Mouse (Mus musculus) MEL (cell line): ENCODE data around the gene Cntrl. TPM values are rescaled to one million over a fixed set of nuclear protein-coding genes. Genes with fewer than 3 reads are reported as not detected.

Source experiments
- DNase-seq: peaks from one replicate; pipeline ENCODE4 v3.0.0; 2011; ENCODE audit warnings: low read depth, low spot score
- H3K27ac ChIP-seq: 2 replicates; pipeline ENCODE4 v1.5.1; 2012; ENCODE audit warnings: low read depth, mild to moderate bottlenecking, control low read depth, low read length, moderate library complexity; ENCODE audit not compliant: control insufficient read depth
- H3K27me3 ChIP-seq, 2 experiments: fragments of 150-350 bp in 1 of 2; sonication (generic) in 1 of 2; 2 replicates each; pipeline ENCODE4 v1.6.1; 2012; ENCODE audit warnings: low read length in 2 of 2, mild to moderate bottlenecking in 2 of 2, improper control_type of control experiment in 1 of 2, moderate library complexity in 1 of 2; ENCODE audit not compliant: insufficient read depth in 2 of 2, control insufficient read depth in 1 of 2
- H3K36me3 ChIP-seq, 2 experiments: 2 replicates each; pipeline ENCODE4 v1.6.1; 2012 to 2014; ENCODE audit warnings: low read length in 2 of 2, improper control_type of control experiment in 1 of 2, inconsistent platforms in 1 of 2, mild to moderate bottlenecking in 1 of 2; ENCODE audit not compliant: insufficient read depth in 2 of 2, control insufficient read depth in 1 of 2
- H3K4me1 ChIP-seq, 2 experiments: fragments of 150-350 bp in 1 of 2; sonication (generic) in 1 of 2; 2 replicates each; pipeline ENCODE4 v1.6.1; 2012; ENCODE audit warnings: low read length in 2 of 2, improper control_type of control experiment in 1 of 2, mild to moderate bottlenecking in 1 of 2; ENCODE audit not compliant: insufficient read depth in 2 of 2, control insufficient read depth in 1 of 2
- H3K4me3 ChIP-seq, 2 experiments: fragments of 150-350 bp in 1 of 2; sonication (generic) in 1 of 2; 2 replicates each; pipeline ENCODE4 v1.5.1; 2012; ENCODE audit warnings: low read depth in 2 of 2, low read length in 2 of 2, mild to moderate bottlenecking in 2 of 2, moderate library complexity in 2 of 2, control low read depth in 1 of 2, improper control_type of control experiment in 1 of 2; ENCODE audit not compliant: control insufficient read depth in 1 of 2, insufficient read depth in 1 of 2
- H3K79me2 ChIP-seq: 2 replicates; pipeline ENCODE4 v1.6.1; 2012; ENCODE audit warnings: mild to moderate bottlenecking, low read length, moderate library complexity; ENCODE audit not compliant: control insufficient read depth, poor library complexity, insufficient read depth
- H3K9ac ChIP-seq: 2 replicates; pipeline ENCODE4 v1.6.1; 2012; ENCODE audit warnings: low read depth, mild to moderate bottlenecking, control low read depth, low read length, moderate library complexity; ENCODE audit not compliant: control insufficient read depth, poor library complexity, severe bottlenecking
- H3K9me3 ChIP-seq: fragments of 150-350 bp; sonication (generic); replicated peaks from 2 replicates; pipeline ENCODE4 v1.6.1; 2012; ENCODE audit warnings: mild to moderate bottlenecking, low read length, improper control_type of control experiment, moderate library complexity; ENCODE audit not compliant: insufficient read depth
- CHD1 ChIP-seq: IDR thresholded peaks from 2 replicates; pipeline ENCODE4 v1.6.1; 2012; ENCODE audit warnings: low read depth, mild to moderate bottlenecking, inconsistent platforms, low read length, improper control_type of control experiment
- CHD2 ChIP-seq: IDR thresholded peaks from 2 replicates; pipeline ENCODE4 v1.6.1; 2011; ENCODE audit warnings: low read length, improper control_type of control experiment
- E2F4 ChIP-seq: IDR thresholded peaks from 2 replicates; pipeline ENCODE4 v1.6.1; 2011; ENCODE audit warnings: low read depth, low read length, improper control_type of control experiment, borderline replicate concordance
- ELF1 ChIP-seq: IDR thresholded peaks from 2 replicates; pipeline ENCODE4 v1.6.1; 2014; ENCODE audit warnings: low read depth, mild to moderate bottlenecking, inconsistent platforms, low read length, improper control_type of control experiment, moderate library complexity
- GABPA ChIP-seq: IDR thresholded peaks from 2 replicates; pipeline ENCODE4 v1.6.1; 2012; ENCODE audit warnings: low read depth, mild to moderate bottlenecking, inconsistent platforms, low read length, improper control_type of control experiment, moderate library complexity
- GATA1 ChIP-seq: IDR thresholded peaks from 2 replicates; pipeline ENCODE4 v1.6.1; 2011; ENCODE audit warnings: low read depth, low read length, improper control_type of control experiment
- MAFK ChIP-seq: IDR thresholded peaks from 2 replicates; pipeline ENCODE4 v1.6.1; 2011; ENCODE audit warnings: low read depth, mild to moderate bottlenecking, low read length, improper control_type of control experiment, borderline replicate concordance
- MAX ChIP-seq: IDR thresholded peaks from 2 replicates; pipeline ENCODE4 v1.6.1; 2011; ENCODE audit warnings: low read length, improper control_type of control experiment
- MAZ ChIP-seq: IDR thresholded peaks from 2 replicates; pipeline ENCODE4 v1.6.1; 2012; ENCODE audit warnings: low read depth, mild to moderate bottlenecking, inconsistent platforms, low read length, improper control_type of control experiment
- MXI1 ChIP-seq: IDR thresholded peaks from 2 replicates; pipeline ENCODE4 v1.6.1; 2011; ENCODE audit warnings: mild to moderate bottlenecking, low read depth, low read length, improper control_type of control experiment
- MYC ChIP-seq: IDR thresholded peaks from 2 replicates; pipeline ENCODE4 v1.6.1; 2011; ENCODE audit warnings: low read depth, mild to moderate bottlenecking, low read length, improper control_type of control experiment, moderate library complexity
- POLR2AphosphoS2 ChIP-seq: IDR thresholded peaks from 2 replicates; pipeline ENCODE4 v1.6.1; 2011; ENCODE audit warnings: low read length, improper control_type of control experiment
- RAD21 ChIP-seq: IDR thresholded peaks from 2 replicates; pipeline ENCODE4 v1.6.1; 2011; ENCODE audit warnings: mild to moderate bottlenecking, low read depth, low read length, improper control_type of control experiment
- TBP ChIP-seq: IDR thresholded peaks from 2 replicates; pipeline ENCODE4 v1.8.0; 2011; ENCODE audit warnings: low read depth, low read length, improper control_type of control experiment
- USF1 ChIP-seq: IDR thresholded peaks from 2 replicates; pipeline ENCODE4 v1.6.1; 2014; ENCODE audit warnings: low read depth, mild to moderate bottlenecking, inconsistent platforms, low read length, improper control_type of control experiment, moderate library complexity
- USF2 ChIP-seq, 2 experiments: IDR thresholded peaks; 2 replicates each; pipeline ENCODE4 v1.6.1; 2011 to 2012; ENCODE audit warnings: improper control_type of control experiment in 2 of 2, low read length in 2 of 2, borderline replicate concordance in 1 of 2, inconsistent platforms in 1 of 2, low read depth in 1 of 2, mild to moderate bottlenecking in 1 of 2; ENCODE audit not compliant: insufficient read depth in 1 of 2
- polyA plus RNA-seq, 2 experiments: library from polyadenylated mRNA; stranded (reverse) in 1 of 2; unstranded in 1 of 2; fragments of >175 nt in 1 of 2; fragments of >200 nt in 1 of 2; gene quantifications; 2 replicates each; pipeline versions ENCODE4 v1.2.1 to v1.2.4; 2012; ENCODE audit warnings: low replicate concordance in 2 of 2, low read depth in 1 of 2; ENCODE audit not compliant: insufficient read length in 2 of 2, insufficient read depth in 1 of 2, missing spikeins in 1 of 2
- total RNA-seq: library from RNA; depleted of rRNA; stranded (reverse); fragments of 300-350 nt; gene quantifications from 2 replicates; pipeline ENCODE4 v1.2.3, GENCODE M21; 2012

Gene Cntrl
- total and polyA plus RNA-seq, 3 experiments = 17.0 to 24.0 TPM; not detected in 1

- no peaks in the 10 kb centered on the region for H3K79me2 ChIP-seq
- H3K27ac ChIP-seq = no peak within 1 kb of the TSS
- no peaks in the 10 kb centered on the region for H3K9me3 ChIP-seq
- H3K9ac ChIP-seq = no peak within 1 kb of the TSS
- no peak within 1 kb of the TSS for H3K4me3 ChIP-seq
- TF ChIP-seq POLR2AphosphoS2 = no peak
- TF ChIP-seq E2F4 = no peak
- no peak for TF ChIP-seq USF1
- TF ChIP-seq MAX = no peak
- no peak for TF ChIP-seq MAZ
- no peak for TF ChIP-seq GATA1
- TF ChIP-seq RAD21 = no peak
- TF ChIP-seq USF2 (IDR thresholded peaks at IDR 0.05; ENCODE audit: borderline replicate concordance in 1 of 2, insufficient read depth in 1 of 2, low read depth in 1 of 2, low read length in 2 of 2) = no peak
- no peak for TF ChIP-seq MYC
- TF ChIP-seq TBP = no peak
- TF ChIP-seq GABPA = no peak
- no peak for TF ChIP-seq MXI1
- no peak for TF ChIP-seq CHD1
- TF ChIP-seq CHD2 = no peak
- TF ChIP-seq ELF1 = no peak
- TF ChIP-seq, all 39 proteins: peak for 0
- Histone ChIP-seq H3K27me3 (no peaks in the 10 kb centered on the region), H3K4me1 (peaks cover 0 to 3% of the 10 kb centered on the region in 2 experiments; a peak in 1 of 4 replicates), H3K36me3 (peaks cover 0 to 2% of the 10 kb centered on the region in 2 experiments; a peak in 1 of 4 replicates)
- DNase-seq = no peak
These were observed 7.8 kb upstream of the Cntrl start, which contains the start of gene AI182371 for GRCm38 (mm10) chr2:35101443-35101842. AI182371 (minus strand) TSS chr2:35101543.

- no peak for TF ChIP-seq RAD21
- TF ChIP-seq MAFK = peak; percentile 49; the same call in 1 of the 2 replicates
- DNase-seq = no peak
- no peaks in the 10 kb centered on the region for H3K9me3 ChIP-seq
- no peak overlapping the region for H3K4me3 ChIP-seq
- peaks cover 0 to 2% of the 10 kb centered on the region in 2 experiments; a peak in 1 of 4 replicates for H3K36me3 ChIP-seq
- H3K4me1 ChIP-seq = peaks cover 0 to 3% of the 10 kb centered on the region in 2 experiments; a peak in 1 of 4 replicates
- H3K27me3 ChIP-seq = no peaks in the 10 kb centered on the region
- no peaks in the 10 kb centered on the region for H3K79me2 ChIP-seq
- H3K9ac ChIP-seq = no peak overlapping the region
- no peak overlapping the region for H3K27ac ChIP-seq
These were observed 6.5 kb upstream of the Cntrl start for GRCm38 (mm10) chr2:35102777-35103176.
